Mouse (Mus musculus) layer of hippocampus, postnatal 14 days (tissue): Measurements from ENCODE around the gene Trpt1. TPM values are rescaled to one million over a fixed set of nuclear protein-coding genes. Genes with fewer than 3 reads are reported as not detected.
A peak's percentile ranks its signal among the peaks of the same experiment; 100 is the strongest.

Experiments
- DNase-seq, 2 experiments: peaks; one replicate each; pipeline ENCODE4 v3.0.0; 2021 to 2022; ENCODE audit warnings: low spot score in 2 of 2, mixed read lengths in 1 of 2
- total RNA-seq, 2 experiments: library from RNA; stranded (reverse); gene quantifications; 2 replicates each; pipeline ENCODE4 v1.2.3; 2021

Gene Trpt1
- total RNA-seq, 2 experiments from 2014 or later = 16.4 to 20.4 TPM

DNA sequence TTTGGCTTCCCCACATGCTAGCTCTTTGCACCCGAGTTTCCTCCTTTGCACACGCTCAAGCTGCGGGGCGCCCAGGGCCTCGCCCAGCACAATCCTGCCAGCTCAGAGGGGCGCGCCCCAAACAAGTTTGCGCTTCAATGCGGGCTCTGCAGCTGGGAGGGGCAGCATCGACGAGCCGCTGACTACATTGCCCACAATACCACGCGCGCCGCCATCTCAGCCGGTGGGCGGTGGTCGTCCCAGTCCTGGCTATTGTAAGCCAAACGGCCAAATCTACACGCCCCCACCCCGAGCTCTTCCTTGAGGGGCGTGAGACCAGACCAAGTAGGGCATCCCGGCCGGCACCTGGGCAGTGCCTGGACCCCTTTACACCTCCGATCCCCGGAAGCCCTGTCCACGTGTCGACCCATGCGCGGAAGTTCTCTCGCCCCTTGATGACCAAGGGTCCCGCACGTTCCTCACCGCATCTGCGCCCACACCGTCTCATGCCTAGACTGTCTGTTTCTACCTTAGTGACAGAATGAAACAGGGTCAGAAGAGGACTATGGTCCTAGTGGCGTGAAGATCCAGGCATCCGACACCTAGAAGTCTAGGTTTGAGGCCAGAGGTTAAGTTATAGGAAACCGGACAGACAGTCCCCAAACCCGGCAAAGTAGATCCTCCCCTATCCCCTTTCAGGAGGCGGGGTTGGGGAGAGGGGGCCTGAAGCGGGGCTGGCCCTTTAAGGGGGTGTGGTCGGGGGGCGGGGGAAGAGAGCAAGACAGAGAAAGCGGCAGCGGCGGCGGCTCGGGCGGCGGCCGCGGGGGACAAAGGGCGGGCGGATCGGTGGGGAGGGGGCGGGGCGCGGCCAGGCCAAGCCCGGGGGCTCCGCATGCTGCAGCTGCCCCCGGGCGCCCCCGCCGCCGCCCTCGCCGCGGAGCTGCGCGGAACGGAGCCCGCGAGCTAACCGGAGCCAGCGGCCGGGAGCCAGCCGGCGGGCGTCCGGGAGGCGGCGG lies 21.4 kb upstream of the Trpt1 start, which contains the start of gene Ppp1r14b:
Gene Ppp1r14b (plus strand): TSS at position 758 of the 995 bp plus-strand sequence.
- DNase-seq = peak; percentile 74 to 82

DNA sequence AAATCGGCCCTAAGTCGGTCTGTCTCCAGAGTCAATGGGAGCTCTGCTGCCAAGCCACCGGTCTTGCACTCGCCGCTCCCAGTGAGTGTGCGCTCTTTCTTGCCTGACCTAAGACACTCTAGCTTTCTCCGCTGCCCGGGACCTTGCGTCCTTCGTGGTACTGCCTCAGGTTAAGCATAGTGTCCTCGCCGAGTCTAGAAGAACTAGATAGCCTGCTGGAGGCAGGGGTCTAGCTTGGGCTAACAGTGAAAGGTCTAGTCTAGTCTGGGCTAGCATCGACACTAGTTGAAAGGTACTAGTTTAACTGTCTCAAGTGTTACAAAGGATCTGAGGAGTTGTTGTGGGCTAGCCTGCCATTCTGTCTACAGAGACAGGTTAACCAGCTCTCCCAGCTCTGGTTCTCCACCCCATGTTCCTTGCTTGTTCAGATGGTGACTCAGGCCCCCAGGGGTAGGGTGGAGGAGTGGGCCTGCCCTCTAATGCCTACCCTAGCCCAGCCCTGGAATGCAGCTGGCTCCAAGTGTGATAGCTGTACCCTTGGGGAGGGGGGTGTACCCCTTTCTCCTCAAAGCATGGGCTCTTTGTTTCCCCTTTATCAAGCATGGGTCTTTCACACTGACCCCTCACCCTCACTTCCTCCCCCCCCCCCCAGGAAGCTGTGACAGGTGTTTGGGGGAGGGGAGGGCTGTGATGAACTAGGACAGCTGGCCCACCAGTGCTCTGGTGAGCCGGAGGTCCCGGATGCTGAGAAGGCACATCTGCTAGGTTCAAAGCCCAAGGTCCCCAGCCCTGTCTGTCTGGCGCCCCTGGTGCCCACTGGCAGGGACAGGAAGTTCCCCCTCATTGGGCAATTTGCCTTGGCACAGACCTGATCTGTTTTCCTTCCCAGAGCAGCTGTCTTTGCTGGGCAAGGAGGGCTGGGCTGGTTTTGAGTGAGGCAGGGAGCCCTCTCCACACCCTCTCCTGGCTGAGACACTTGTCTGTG lies 20.1 kb upstream of the Trpt1 start, which contains the start of gene Plcb3:
Gene Plcb3 (minus strand): TSS at position 934 of the 985 bp plus-strand sequence.
- peak; percentile 80 to 87 for DNase-seq

DNA sequence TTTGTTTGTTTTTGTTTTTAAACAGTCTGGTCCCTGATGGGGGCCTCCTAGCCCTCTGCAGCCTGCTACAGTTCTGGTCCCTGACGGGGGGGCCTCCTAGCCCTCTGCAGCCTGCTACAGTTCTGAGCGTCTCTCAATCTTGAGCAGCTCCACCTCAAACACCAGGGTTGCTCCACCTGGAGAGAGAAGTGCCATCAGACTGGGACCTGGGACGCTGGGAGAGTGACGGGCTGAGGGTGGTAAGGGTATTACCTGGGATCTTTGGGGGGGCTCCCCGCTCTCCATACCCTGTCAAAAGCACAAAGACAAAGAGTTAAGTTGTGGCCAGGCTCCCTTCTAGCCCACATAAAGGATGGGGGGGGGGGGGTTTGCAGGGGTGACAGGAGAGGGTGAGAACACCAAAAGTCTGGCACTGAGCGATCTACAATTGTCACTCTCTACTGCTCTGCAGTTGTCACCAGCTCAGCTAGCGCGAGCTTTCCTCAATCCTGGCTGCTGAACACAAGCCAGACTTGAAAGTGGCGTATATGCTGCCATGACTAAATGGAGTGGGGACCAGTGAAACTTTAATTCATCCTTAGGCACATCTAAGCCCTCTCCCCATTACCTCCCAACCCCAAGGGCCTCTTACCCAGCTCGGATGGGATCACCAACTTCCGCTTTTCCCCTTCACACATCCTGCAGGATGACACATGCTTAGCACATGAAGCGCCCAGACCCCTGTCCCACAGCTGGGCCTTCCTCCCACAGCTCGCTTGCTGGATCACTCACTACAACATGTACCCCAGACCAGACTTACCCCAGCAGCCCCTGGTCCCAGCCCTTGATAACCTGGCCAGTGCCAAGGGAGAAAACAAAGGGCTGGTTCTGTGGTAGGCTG lies 17.9 kb upstream of the Trpt1 start:
- no peak for DNase-seq

DNA sequence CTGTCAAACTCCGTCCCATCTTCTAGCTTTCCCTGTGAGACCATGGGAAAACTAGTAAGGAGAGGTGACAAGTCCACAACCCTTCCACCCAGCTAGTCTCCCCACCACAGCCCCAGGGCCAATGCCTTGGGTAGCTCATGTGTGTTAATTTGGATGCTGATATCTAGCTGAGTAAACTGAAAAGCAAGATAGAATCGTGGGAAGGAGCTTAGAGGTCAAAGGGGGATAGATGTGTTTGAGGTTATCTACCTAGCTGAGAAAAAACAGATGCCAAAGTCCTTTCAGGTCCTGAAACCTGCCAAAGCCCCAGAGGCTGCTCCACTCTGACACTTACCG lies 17.3 kb upstream of the Trpt1 start:
- DNase-seq = no peak

DNA sequence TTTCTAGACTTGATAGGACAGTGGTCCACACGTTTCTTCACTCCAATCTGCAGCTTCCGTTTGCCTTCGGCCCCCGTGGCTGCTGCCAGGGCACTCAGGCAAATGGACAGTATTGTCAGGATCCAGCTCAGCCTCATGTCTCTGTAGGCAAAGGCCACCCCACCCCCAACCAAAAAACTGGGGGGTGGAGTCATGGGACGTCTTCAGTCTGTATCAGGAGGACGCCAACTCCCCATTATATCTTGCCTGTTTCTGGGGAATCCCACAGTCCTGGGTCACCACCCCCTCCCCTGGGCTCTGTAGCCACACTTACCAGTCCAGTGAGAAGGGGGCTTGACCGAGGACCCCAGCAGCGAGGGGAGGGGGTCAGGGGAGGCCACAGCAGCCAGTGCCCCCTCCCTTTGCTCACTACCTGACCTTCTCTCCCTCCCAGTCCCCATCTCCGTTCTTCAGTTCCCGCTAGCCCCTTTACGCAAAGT lies 16.9 kb upstream of the Trpt1 start:
- DNase-seq = peak in 1 of 2 experiments; percentile 37

DNA sequence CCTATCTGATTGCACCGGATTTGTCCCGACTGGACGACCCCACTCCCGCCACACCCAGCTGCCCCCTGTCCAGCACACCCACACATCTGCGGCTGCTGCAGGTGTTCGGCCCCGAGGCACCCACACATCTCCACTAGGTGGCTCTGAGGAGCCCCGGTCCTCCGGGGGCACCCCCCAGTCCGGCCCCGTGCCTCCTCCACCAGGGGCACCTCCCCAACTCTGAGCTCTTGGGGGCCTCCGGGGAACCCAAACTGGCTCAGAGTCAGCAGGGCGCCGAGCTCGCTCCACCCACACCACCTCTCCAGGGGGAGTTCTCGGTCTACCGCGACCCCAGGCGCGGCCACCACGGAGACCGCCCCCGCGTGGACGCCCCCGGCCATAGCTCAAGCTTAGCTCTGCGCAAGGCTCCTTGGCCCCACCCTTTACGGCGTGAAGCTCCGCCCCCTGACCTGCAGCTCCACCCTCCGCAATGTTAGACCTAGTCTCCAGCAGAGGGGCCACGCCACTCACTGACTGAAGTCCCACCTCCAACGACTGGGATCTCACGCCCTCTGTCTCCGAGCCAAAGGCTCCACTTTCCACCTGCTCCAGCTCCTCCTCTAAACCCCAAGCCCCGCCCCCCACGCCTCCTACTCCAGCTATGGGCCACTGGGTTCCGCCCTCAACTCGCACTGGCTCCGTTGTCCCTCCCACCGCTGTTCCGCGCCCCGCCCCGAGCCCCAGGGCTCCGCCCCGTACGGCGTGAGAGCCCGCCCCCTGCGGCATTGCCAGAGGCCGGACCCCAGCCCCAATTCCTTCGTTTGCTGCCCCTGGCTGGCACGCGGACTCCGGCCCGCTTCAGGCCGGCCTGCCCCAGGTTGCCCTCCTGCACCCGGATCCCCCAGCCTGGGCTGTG lies 16.2 kb upstream of the Trpt1 start:
- DNase-seq = peak; percentile 100

DNA sequence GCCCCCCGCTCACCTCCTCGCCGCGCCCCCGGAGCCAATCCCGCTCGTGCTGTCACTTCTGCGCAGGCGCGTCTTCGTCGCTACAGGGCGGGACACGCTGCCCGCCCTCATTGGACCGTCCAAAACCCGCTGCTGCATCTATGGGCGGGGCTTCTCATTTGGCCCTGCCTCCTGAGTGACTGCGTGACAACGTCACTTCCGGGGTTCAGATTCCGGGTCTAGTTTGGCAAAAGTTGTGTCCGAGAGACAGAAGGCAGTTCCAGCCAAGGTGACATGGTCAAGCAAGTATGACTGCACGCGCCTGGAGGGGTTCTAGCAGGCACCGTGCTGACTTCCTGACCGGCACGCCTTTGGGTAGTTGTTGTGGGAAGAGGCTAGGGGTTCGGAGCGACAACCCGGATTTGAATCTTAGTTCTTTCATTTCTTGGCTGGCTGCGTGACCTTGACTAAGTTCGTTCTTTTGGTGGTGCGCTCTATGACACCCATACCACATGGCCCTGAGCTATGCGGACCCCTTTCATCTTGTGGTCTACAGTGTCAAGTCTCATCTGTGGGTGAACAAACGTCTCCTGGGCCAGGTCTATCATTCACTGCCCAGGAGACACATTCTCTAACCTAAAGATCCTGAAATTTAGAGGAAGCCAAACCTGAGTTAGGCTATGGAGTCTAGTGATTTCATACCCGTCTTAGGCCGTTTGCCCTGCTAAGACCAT lies 15.4 kb upstream of the Trpt1 start, which contains the start of gene Fkbp2:
Gene Fkbp2 (minus strand): TSS at position 121 of the 713 bp plus-strand sequence.
- peak; percentile 99 to 100 for DNase-seq

DNA sequence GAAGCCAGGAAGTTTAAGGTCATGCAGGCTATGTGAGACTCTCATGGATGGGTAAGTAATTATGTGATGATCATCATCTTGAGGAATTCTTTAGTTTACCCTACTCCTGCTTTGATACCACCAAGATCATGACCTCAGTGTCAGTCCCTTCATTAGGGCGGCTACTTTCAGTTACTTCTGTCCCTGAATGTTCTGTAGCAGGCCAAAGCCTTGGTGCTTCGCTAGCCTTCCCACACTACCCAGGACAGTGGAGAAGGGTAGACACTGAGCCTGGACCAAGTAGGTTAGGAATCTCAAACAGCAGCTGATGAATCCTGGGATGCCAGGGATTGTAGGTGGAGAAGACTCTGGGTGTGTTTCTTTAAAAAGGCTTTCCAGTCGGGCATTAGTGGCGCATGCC lies 14.5 kb upstream of the Trpt1 start:
- no peak for DNase-seq

DNA sequence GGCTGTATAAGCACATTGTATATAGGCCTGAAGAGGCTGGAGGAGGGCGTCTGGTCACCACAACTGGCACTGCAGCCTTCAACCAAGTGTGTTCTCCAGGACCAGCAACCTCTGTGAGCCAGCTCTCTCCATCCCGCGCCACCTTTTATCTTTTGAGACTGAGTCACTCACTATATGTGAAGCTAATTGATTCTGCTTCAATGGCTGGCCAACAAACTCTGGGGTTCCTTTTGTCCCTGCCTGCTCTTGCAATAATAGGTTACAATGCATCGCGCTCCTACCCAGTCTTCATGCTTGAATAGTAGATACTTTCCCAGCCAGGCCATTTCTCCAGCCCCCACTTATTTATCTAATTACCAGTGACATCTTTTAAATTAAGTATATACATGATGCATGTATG lies 12.3 kb upstream of the Trpt1 start:
- DNase-seq = no peak

DNA sequence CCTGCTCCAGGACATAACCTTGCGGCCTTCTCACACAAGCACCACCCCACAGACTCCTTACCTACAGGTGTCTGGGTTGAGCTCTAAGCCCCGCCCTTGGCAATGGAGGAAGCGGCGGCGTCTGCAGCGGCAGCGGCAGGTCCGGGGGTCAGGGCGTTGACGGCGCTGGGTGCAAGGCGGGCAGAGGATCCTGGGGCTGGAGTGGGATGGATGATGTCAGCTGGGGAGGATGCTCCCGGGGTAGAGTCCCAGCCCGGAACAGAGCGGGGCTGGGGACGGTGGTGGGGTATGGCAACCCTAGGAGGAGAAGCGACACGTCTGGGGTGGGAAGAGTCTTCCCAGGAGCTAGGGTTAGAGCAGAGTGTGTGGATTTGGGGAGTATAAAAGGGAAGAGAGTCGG lies 10.6 kb upstream of the Trpt1 start:
- DNase-seq = no peak

DNA sequence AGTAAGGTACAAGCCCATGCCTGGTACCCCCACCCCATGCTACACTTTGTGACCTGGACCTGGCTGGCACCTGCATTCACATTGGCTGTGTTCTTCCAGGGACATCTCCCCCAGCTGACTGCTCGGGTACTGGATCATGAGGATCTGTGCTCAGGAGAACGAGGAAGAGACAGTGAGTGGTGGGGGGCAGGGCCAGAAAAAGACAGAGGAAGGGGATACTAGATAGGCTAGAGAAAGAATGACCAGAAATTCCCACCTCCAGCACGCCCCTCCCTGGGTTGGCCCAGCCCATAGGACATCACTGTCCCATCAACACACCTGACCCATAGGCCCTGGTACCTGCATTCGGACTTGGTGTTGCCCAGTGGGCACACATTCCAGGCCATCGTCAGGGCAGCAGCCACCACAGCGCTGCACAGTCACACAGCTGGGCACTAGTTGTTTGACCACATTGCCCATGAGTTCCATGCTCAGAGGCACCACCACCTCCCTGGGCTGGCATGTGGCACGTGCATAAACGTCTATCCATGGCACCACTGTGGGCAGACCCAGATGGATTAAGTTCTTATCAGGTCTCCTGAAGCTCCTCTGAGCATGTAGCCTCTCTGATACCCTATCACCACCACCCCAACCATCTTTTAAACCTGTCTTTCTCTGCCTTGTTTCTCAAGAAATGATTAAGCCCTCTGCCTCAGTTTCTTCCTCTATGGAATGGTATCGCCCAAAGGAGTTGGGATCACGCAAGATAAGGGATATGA lies 9.8 kb upstream of the Trpt1 start:
- DNase-seq = no peak

DNA sequence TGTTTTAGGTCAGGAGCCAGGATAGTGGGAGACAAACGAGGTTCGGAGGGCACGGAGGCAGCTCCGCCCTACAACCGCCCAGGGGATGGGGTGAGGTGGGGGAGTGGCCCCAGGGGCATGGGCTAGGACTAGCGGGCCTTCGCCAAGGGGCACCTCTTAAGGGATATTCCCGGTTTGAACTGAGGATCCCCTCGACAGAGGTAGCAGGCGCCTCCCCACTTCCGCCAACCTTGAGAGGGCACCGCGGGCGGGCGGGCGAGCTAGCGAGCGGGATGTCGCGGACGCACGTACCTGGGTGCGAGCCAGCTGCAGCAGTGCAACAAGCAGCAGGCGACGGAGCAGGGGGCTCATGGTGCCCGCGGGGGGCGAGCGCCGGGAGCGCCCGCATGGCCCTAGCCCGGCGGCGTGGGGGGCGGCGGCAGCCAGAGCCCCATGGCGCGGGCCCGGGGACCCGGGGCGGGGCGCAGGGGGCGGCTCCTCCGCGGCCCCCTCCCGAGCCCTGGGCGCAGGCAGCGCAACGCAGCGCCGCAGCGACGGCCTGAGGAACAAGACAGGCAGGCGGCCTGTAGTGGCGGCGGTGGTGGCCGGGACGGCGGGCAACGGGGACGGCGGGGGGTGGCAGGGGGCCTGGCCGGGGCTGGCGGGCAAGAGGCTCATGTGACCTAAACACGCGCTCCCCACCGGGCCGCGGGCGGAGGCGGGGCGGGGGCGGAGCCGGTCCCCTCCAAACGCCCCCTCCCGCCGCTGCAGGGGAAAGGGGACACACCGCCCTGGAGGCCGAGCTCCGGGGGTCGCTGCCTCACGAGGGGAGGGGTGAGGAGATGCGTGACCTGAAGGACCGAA lies 8.6 kb upstream of the Trpt1 start, which contains the start of gene Vegfb:
Gene Vegfb (minus strand): TSS at position 591 of the 843 bp plus-strand sequence.
- DNase-seq = peak in 1 of 2 experiments; percentile 52

DNA sequence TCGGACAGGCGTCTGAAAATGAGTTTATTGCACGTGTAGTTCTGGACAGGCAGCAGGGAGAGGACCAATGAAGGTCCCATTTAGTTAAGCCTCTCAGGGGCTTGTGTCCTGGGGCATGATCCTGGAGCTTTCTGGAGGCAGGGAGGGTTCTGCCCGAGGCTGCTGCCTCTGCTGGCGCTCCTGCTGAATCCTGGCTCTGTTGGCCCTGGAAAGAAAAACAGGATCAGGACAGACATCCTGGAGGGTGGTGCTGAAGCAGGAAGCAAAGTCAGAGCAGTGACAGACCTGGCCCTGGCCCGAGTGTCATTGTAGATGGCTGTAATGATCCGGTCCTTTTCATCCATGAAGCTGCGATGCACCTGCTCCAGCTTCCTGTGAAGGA lies 8.0 kb upstream of the Trpt1 start:
- DNase-seq = peak in 1 of 2 experiments; percentile 29

DNA sequence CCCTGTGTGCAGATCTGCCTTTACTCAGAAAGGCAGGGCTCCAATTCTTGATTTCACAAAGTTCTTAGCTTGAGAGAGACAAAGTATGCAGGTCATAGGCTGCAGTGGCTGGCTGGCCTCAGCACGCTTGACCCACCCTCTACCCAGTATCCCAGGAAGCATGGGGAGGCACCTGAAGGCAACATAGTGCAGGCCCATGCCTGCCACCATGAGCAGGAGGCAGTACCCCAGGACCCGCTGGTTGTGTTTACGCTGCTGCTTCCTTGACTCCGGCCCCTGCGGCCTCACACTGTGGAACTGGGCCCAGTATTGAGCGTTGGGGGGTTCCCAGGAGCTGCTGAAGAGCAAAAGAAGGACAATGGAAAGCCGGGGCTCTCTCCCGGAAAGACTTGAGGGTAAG lies 6.7 kb upstream of the Trpt1 start:
- no peak for DNase-seq

DNA sequence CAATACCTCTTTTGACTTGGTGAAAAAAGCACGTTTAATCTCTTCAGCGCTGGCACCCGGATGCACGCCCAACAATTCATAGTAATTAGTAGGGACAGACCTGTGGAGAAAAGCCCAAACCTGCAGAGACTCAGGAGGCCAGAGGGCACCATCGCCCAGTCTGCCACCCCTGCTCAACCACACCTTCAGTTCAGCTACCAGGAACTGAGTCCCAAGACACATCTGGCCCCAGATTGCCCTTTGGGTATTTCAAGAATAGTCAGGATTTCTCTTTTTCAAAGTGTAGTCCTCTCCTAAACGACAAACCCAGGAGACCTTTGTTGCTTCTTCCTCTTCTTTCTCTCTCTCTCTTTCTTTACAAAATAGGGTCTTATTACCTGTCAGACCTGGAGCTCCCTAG lies 5.2 kb upstream of the Trpt1 start:
- no peak for DNase-seq

DNA sequence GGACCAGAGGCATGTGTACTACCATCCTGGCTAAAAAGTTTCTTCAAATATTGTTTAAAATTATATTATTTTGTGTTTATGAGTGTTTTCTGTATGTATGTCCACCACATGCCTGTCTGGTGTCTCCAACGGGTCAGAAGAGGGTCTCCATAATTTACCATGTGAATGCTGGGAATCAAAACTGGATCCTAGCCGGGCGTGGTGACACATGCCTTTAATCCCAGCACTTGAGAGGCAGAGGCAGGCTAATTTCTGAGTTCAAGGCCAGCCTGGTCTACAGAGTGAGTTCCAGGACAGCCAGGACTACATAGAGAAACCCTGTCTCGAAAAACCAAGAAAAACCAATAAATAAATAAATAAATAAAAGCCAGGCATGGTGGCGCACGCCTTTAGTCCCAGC lies 4.8 kb upstream of the Trpt1 start:
- peak in 1 of 2 experiments; percentile 1 for DNase-seq
